17 mouse cellular contexts compared by ENCODE assay signal in genomic region chr12:72150786-72151185, GRCm38 (mm10). TPM values are rescaled to one million over a fixed set of nuclear protein-coding genes. Genes with fewer than 3 reads are reported as not detected.
DNase-seq lines count a peak whose midpoint lies in the region; ATAC-seq and TF ChIP-seq lines count a peak whose summit lies in the region.
"Had no signal": no experiment of that assay in that cellular context is flagged by ENCODE, and none has a peak within 500 bp of the region (broad histone marks: within the 10 kb centered on the region; RNA-seq: fewer than 3 reads in every experiment).

No protein-coding gene starts in this region.

- no peaks in the 10 kb centered on the region for H3K9me3 ChIP-seq in midbrain, embryonic 15.5 days
- H3K9me3 ChIP-seq in kidney, embryonic 16.5 days (ENCODE audit: low read length), result no peaks in the 10 kb centered on the region
- H3K9me3 ChIP-seq: forebrain, embryonic 12.5 days; heart, embryonic 15.5 days had no signal

- peaks cover 7% of the 10 kb centered on the region for H3K4me1 ChIP-seq in midbrain, embryonic 15.5 days
- no peaks in the 10 kb centered on the region for H3K4me1 ChIP-seq in kidney, embryonic 16.5 days (ENCODE audit: insufficient read depth, low read length)
- H3K4me1 ChIP-seq: forebrain, embryonic 12.5 days; heart, embryonic 15.5 days had no signal

- no peak overlapping the region for H3K4me3 ChIP-seq in layer of hippocampus, adult 2 months
- no peak overlapping the region for H3K4me3 ChIP-seq in midbrain, embryonic 15.5 days
- no peak overlapping the region for H3K4me3 ChIP-seq in kidney, embryonic 16.5 days (ENCODE audit: low read length)
- H3K4me3 ChIP-seq: forebrain, embryonic 12.5 days; heart, embryonic 15.5 days had no signal

- H3K27ac ChIP-seq in layer of hippocampus, adult 2 months, result peak overlapping the region; percentile 80
- H3K27ac ChIP-seq in midbrain, embryonic 15.5 days, result peak overlapping the region; percentile 29; the same call in 1 of the 2 replicates
- no peak overlapping the region for H3K27ac ChIP-seq in kidney, embryonic 16.5 days (ENCODE audit: low read length)
- H3K27ac ChIP-seq: forebrain, embryonic 12.5 days; heart, embryonic 15.5 days had no signal

- H3K4me2 ChIP-seq in midbrain, embryonic 15.5 days, result no peak overlapping the region
- H3K4me2 ChIP-seq in kidney, embryonic 16.5 days (replicated peaks; ENCODE audit: low read depth, low read length), result no peak overlapping the region
- H3K4me2 ChIP-seq: forebrain, embryonic 12.5 days; heart, embryonic 15.5 days had no signal

- TF ChIP-seq CTCF in layer of hippocampus, adult 2 months (conservative IDR thresholded peaks at IDR 0.05), result no peak

- WGBS in midbrain, embryonic 15.5 days, result 28% methylated on average over 4 of the region's 4 CpGs
- 90% methylated on average over 4 of the region's 4 CpGs for WGBS in kidney, embryonic 16.5 days

- H3K36me3 ChIP-seq in midbrain, embryonic 15.5 days (replicated peaks), result no peaks in the 10 kb centered on the region
- H3K36me3 ChIP-seq in kidney, embryonic 16.5 days (ENCODE audit: insufficient read depth, low read length), result no peaks in the 10 kb centered on the region
- H3K36me3 ChIP-seq: forebrain, embryonic 12.5 days; heart, embryonic 15.5 days had no signal

- no peak overlapping the region for H3K9ac ChIP-seq in midbrain, embryonic 15.5 days
- H3K9ac ChIP-seq in kidney, embryonic 16.5 days (replicated peaks; ENCODE audit: low read length), result no peak overlapping the region
- H3K9ac ChIP-seq: forebrain, embryonic 12.5 days; heart, embryonic 15.5 days had no signal

- ATAC-seq in midbrain, embryonic 15.5 days (replicated peaks), result peak; percentile 71; the same call in 1 of the 2 replicates
- no peak for ATAC-seq in kidney, embryonic 16.5 days (ENCODE audit: low FRiP score, low TSS enrichment)
- ATAC-seq: intestine, embryonic 16.5 days; lung, postnatal 0 days had no signal

- H3K27me3 ChIP-seq in midbrain, embryonic 15.5 days (replicated peaks), result no peaks in the 10 kb centered on the region
- H3K27me3 ChIP-seq in kidney, embryonic 16.5 days (ENCODE audit: insufficient read depth, low read length), result no peaks in the 10 kb centered on the region
- H3K27me3 ChIP-seq: forebrain, embryonic 12.5 days; heart, embryonic 15.5 days had no signal

- DNase-seq in right cerebral cortex, adult 18-20 months, result peak; percentile 49
- DNase-seq in right cerebral cortex, postnatal 4 days, result no peak
- peak; percentile 34 to 35 for DNase-seq in layer of hippocampus, adult 2 months (ENCODE audit: low spot score in 2 of 2)
- no peak for DNase-seq in adipocyte (ENCODE audit: low spot score)
- no peak for DNase-seq in kidney, postnatal 10 days
- DNase-seq: adrenal gland, postnatal 14 days; cerebellum, adult 18-20 months; liver had no signal

RNA-seq across cellular contexts. Expression of gene Ccdc175, which starts 34.0 kb away (rescaled TPM):
- not detected for total RNA-seq in layer of hippocampus, adult 2 months (2021)
- polyA plus RNA-seq in midbrain, embryonic 15.5 days (2015; fragmentation: Nextera tagmentation; extraction: Ambion mirVana), result not detected in 2 replicates
- polyA plus RNA-seq in kidney, embryonic 16.5 days (2015; fragmentation: Nextera tagmentation; extraction: Ambion mirVana), result not detected in 2 replicates
- total RNA-seq: adrenal gland, postnatal 14 days; gastrocnemius, postnatal 4 days; layer of hippocampus, postnatal 10 days had no signal
- polyA plus RNA-seq: embryonic facial prominence, embryonic 11.5 days; forebrain, embryonic 12.5 days; heart, embryonic 15.5 days; intestine, embryonic 16.5 days; lung, postnatal 0 days had no signal

Comparison
In these comparisons a context has a peak if more than half of its experiments do, and no peak if none do; other contexts are left out.
1. DNase-seq: peak in right cerebral cortex, adult 18-20 months (single experiment) and layer of hippocampus, adult 2 months (2 of 2); none in right cerebral cortex, postnatal 4 days (single experiment), adipocyte (single experiment) and kidney, postnatal 10 days (single experiment).